Mouse (Mus musculus) frontal cortex, postnatal 36 days (tissue): ENCODE results near the gene Sprr2b.
"Not testable (repeated sequence)": the region's sequence is repeated elsewhere in the genome, so short reads cannot be mapped to it uniquely, and the experiment has no call there.

Experiments used
- DNase-seq, 2 experiments: peaks; one replicate each; pipeline ENCODE4 v3.0.0; 2022; ENCODE audit warnings: low spot score in 2 of 2

Gene Sprr2b

GRCm38 (mm10) chr3:92316320-92316719 lies at the start of gene Sprr2b:
Sprr2b (plus strand) TSS chr3:92316620.
- DNase-seq: no peak

- DNase-seq: not testable (repeated sequence)
These were observed 44.9 kb upstream of the Sprr2b start for GRCm38 (mm10) chr3:92271414-92271985.

GRCm38 (mm10) chr3:92273504-92273903 lies 42.9 kb upstream of the Sprr2b start:
- DNase-seq: not testable (repeated sequence)

- DNase-seq: not testable (repeated sequence)
These were observed 42.4 kb upstream of the Sprr2b start for GRCm38 (mm10) chr3:92274018-92274417.

GRCm38 (mm10) chr3:92279663-92280062 lies 36.8 kb upstream of the Sprr2b start:
- DNase-seq: not testable (repeated sequence)

GRCm38 (mm10) chr3:92280963-92281606 lies 35.3 kb upstream of the Sprr2b start:
- not testable (repeated sequence) for DNase-seq

- DNase-seq: not testable (repeated sequence)
These were observed 31.3 kb upstream of the Sprr2b start, which contains the start of gene Sprr2a3 for GRCm38 (mm10) chr3:92285101-92285500. Sprr2a3 (plus strand) TSS chr3:92285417.

GRCm38 (mm10) chr3:92288489-92288888 lies 27.9 kb upstream of the Sprr2b start:
- not testable (repeated sequence) for DNase-seq

- no peak for DNase-seq
These were observed 9.0 kb upstream of the Sprr2b start for GRCm38 (mm10) chr3:92307406-92307805.

- no peak for DNase-seq
These were observed 964 bp downstream of the Sprr2b start for GRCm38 (mm10) chr3:92317384-92317783.

- no peak for DNase-seq
These were observed 19.9 kb downstream of the Sprr2b start for GRCm38 (mm10) chr3:92336278-92336677.

- DNase-seq: no peak
These were observed 22.4 kb downstream of the Sprr2b start, which contains the start of gene Sprr2d for GRCm38 (mm10) chr3:92338840-92339239. Sprr2d (plus strand) TSS chr3:92339140.

GRCm38 (mm10) chr3:92351843-92352242 lies 35.4 kb downstream of the Sprr2b start, which contains the start of gene Sprr2e:
Sprr2e (plus strand) TSS chr3:92352143.
- DNase-seq: no peak

GRCm38 (mm10) chr3:92361619-92362018 lies 45.2 kb downstream of the Sprr2b start:
- DNase-seq: no peak

GRCm38 (mm10) chr3:92364887-92365286 lies 48.5 kb downstream of the Sprr2b start, which contains the start of gene Sprr2f:
Sprr2f (plus strand) TSS chr3:92365187.
- DNase-seq: no peak
